Mouse (Mus musculus) layer of hippocampus, postnatal 10 days (tissue): ENCODE measurements around the gene Ccdc154. TPM values are rescaled to one million over a fixed set of nuclear protein-coding genes. Genes with fewer than 3 reads are reported as not detected.
"Not testable (repeated sequence)": the region's sequence is repeated elsewhere in the genome, so short reads cannot be mapped to it uniquely, and the experiment has no call there.

Source experiments
- DNase-seq, 2 experiments: peaks; one replicate each; pipeline ENCODE4 v3.0.0; 2021; ENCODE audit warnings: low spot score in 2 of 2
- long read RNA-seq: library from polyadenylated mRNA; stranded (forward); transcript quantifications from one replicate; pipeline ENCODE4 v2.0.0, GENCODE M21; 2023
- total RNA-seq, 2 experiments: library from RNA; stranded (reverse); gene quantifications; 2 replicates each; pipeline ENCODE4 v1.2.3; 2021

The Ccdc154 gene
- total RNA-seq, result under 1 TPM in 1 of 2 experiments, not detected in 1; 0.18 TPM
- long read RNA-seq, result 0 reads

GRCm38 (mm10) chr17:25162161-25162560, at the start of gene Ccdc154:
TSS of gene Ccdc154 (plus strand) at chr17:25162461.
- no peak for DNase-seq

- DNase-seq, result no peak
These were observed 47.2 kb upstream of the Ccdc154 start for GRCm38 (mm10) chr17:25114908-25115645.

- peak; percentile 94 for DNase-seq
These were observed 46.4 kb upstream of the Ccdc154 start, which contains the start of gene Telo2 for GRCm38 (mm10) chr17:25115664-25116432. TSS of gene Telo2 (minus strand) at chr17:25115967.

- DNase-seq, result no peak
These were observed 45.0 kb upstream of the Ccdc154 start for GRCm38 (mm10) chr17:25117263-25117662.

- no peak for DNase-seq
These were observed 41.9 kb upstream of the Ccdc154 start, which contains the start of gene Ptx4 for GRCm38 (mm10) chr17:25120406-25120805. TSS of gene Ptx4 (plus strand) at chr17:25120760.

GRCm38 (mm10) chr17:25123979-25124378, 38.3 kb upstream of the Ccdc154 start:
- DNase-seq, result no peak

- not testable (repeated sequence) for DNase-seq
These were observed 36.7 kb upstream of the Ccdc154 start for GRCm38 (mm10) chr17:25125442-25126060.

GRCm38 (mm10) chr17:25127079-25127478, 35.2 kb upstream of the Ccdc154 start:
- DNase-seq, result no peak

- no peak for DNase-seq
These were observed 34.6 kb upstream of the Ccdc154 start for GRCm38 (mm10) chr17:25127681-25128080.

GRCm38 (mm10) chr17:25130060-25130459, 32.2 kb upstream of the Ccdc154 start:
- no peak for DNase-seq

- peak; percentile 92 to 93 for DNase-seq
These were observed 29.0 kb upstream of the Ccdc154 start, which contains the start of gene Clcn7 for GRCm38 (mm10) chr17:25133275-25133698. TSS of gene Clcn7 (plus strand) at chr17:25133391.

- DNase-seq, result no peak
These were observed 26.6 kb upstream of the Ccdc154 start for GRCm38 (mm10) chr17:25135622-25136021.

- DNase-seq, result no peak
These were observed 23.5 kb upstream of the Ccdc154 start for GRCm38 (mm10) chr17:25138803-25139202.

GRCm38 (mm10) chr17:25139960-25140359, 22.3 kb upstream of the Ccdc154 start:
- no peak for DNase-seq

- no peak for DNase-seq
These were observed 1.1 kb downstream of the Ccdc154 start for GRCm38 (mm10) chr17:25163387-25163786.

GRCm38 (mm10) chr17:25164770-25165169, 2.5 kb downstream of the Ccdc154 start:
- no peak for DNase-seq

- no peak for DNase-seq
These were observed 3.9 kb downstream of the Ccdc154 start for GRCm38 (mm10) chr17:25165970-25166671.

- no peak for DNase-seq
These were observed 7.4 kb downstream of the Ccdc154 start for GRCm38 (mm10) chr17:25169706-25170105.

- DNase-seq, result no peak
These were observed 10.3 kb downstream of the Ccdc154 start for GRCm38 (mm10) chr17:25172558-25172957.

GRCm38 (mm10) chr17:25175411-25175810, 13.2 kb downstream of the Ccdc154 start, which contains the start of gene Gm38655:
TSS of gene Gm38655 (minus strand) at chr17:25175471.
- DNase-seq, result no peak

GRCm38 (mm10) chr17:25183232-25183631, 21.0 kb downstream of the Ccdc154 start:
- no peak for DNase-seq
